Mouse (Mus musculus) liver, embryonic 18 days (tissue): ENCODE measurements around the gene Timd2. TPM values are rescaled to one million over a fixed set of nuclear protein-coding genes. Genes with fewer than 3 reads are reported as not detected.

Source experiments
- polyA plus RNA-seq: library from polyadenylated mRNA; depleted of rRNA; stranded (reverse); fragments of >200 nt; gene quantifications from 2 replicates; pipeline ENCODE4 v1.2.3, GENCODE M21; 2012; rRNA removed

The Timd2 gene
- polyA plus RNA-seq, result 56.2 and 65.3 TPM in 2 replicates

DNA sequence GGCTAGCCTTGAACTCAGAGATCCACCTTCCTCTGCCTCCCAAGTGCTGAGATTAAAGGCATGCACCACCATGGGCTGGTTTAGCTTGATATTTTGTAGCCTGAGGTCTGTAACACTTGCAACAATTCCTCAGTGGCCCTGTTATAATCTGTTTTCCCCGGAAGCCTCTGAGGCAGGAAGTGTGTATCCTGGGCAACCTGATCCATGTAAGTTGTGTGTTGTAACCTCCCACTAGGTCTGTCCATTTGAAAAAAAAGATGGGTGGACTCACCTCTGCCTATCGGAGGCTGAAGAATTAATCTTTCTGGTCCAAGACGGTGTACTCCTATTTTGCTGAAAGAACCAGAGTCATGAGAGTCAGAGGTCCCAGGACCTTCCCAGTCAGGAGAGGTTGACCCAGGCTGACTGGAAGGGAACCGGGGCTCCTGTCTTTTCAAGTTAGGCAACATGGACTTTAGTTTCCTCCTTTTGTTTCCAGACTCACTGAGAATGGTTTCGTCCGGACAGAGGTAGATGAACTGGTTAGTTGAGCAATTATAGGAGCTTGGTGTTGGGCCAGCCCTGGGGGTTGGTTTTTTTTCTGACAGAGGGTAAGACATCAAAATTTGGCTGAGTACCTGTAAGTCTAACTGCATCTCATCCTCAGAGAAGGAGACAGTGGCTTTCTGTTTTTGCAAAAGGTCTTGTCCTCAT lies at the start of gene Timd2:
Gene Timd2, minus strand, starts transcription at position 398 of the 693 bp plus-strand sequence.

DNA sequence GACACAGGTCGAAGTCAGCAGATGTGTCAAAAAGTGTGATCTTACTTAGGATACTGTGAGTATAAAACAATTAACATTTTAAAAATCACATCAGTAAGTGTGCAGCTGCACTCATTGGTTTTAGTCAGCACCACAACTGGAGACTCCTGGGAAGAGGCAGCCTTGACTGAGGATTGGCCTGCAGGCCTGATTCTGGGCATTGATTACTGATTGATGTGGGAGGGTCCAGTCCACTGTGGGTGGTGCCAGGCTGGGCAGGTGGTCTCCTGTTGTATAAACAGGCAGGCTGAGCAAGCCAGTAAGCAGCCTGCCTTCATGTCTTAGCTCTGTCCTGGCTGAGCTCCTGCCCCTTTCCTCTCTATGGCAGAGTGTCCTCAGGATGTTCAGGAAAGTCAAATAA lies 28.2 kb upstream of the Timd2 start, which contains the start of gene Havcr1:
Gene Havcr1, plus strand, starts transcription at position 5 of the 400 bp plus-strand sequence.

GRCm38 (mm10) chr11:46629211-46629795 lies 77.6 kb downstream of the Timd2 start, which contains the start of gene Dppa1:
TSS of gene Dppa1 (minus strand) at chr11:46629261.

Other genes with a start within 250 kb of the Timd2 start
- gene Gm12169, start 182.8 kb downstream of the Timd2 start, polyA plus RNA-seq, result not detected in 2 replicates
- gene BC053393, start 135.5 kb downstream of the Timd2 start, polyA plus RNA-seq, result not detected in 2 replicates
- not detected in 2 replicates for gene Dppa1, start 77.8 kb downstream of the Timd2 start, polyA plus RNA-seq
- 0.06 and 0.08 TPM in 2 replicates for gene Havcr1, start 28.0 kb upstream of the Timd2 start, polyA plus RNA-seq
- gene Timd4, start 103.7 kb upstream of the Timd2 start, polyA plus RNA-seq, result 7.2 and 7.9 TPM in 2 replicates